Mouse (Mus musculus) liver, embryonic 14.5 days (tissue): Measurements from ENCODE around the gene Usp10.

Source experiments
- CTCF ChIP-seq: IDR thresholded peaks from 2 replicates; pipeline ENCODE4 v1.5.1; 2016; ENCODE audit warnings: antibody characterized with exemption, low read depth, control low read depth
- EP300 ChIP-seq: IDR thresholded peaks from 2 replicates; pipeline ENCODE4 v1.6.1; 2016; ENCODE audit warnings: antibody characterized with exemption, low read depth

DNA sequence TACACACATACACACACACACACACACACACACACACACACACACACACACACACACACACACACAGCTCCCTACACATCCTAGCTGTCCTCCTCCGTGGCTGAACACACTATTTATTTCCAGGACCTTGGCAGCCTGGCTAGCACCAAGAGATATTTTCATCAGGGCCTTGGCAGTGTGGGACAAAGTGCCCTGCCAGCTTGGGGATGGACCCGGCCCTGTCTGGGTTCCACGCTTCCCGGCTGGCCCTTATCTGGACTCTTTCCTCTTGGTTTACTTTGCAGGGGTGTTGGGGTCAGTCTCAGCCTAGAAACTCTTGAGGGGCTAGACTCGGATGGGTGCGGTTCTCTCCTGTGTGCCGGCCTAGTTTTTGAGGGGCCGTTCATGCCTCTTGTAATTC, 90.3 kb downstream of the Usp10 start:
- TF ChIP-seq EP300 (no peak), CTCF (no peak)
